Mouse (Mus musculus) adrenal gland, postnatal 0 days (tissue): ENCODE measurements around the gene Dact3. TPM values are rescaled to one million over a fixed set of nuclear protein-coding genes. Genes with fewer than 3 reads are reported as not detected.

Experiments used
- polyA plus RNA-seq: library from polyadenylated mRNA; unstranded; fragments of >200 nt; fragmentation: Nextera tagmentation; extraction: Ambion mirVana; gene quantifications from 2 replicates; pipeline ENCODE4 v1.2.1, GENCODE M21; 2015

Gene Dact3
- polyA plus RNA-seq: 4.1 and 8.1 TPM in 2 replicates

DNA sequence AGATGAGACGGTGACA, at the start of gene Dact3:
Dact3 (plus strand) TSS at position 8 of the 16 bp plus-strand sequence.

DNA sequence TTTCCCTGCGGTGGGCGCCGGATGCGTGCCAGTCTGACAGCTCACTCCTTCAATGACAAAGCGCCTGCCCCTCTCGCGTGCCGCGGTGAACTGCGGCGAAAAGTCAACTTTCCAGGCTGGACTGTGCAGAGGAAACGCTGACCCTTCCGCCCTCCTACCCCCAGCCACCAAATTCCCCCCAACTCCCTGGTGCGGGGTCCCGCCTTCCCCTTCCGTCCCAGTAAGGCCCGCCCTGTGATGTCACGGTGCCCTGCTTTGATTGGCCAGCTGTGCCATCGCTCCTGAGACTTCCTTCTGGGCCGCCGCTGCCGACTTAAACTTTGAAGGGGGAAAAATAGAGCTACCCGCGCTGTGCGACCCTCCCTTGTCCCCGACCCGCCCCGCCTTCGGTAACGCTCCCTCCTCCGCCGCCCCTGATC, 32.5 kb upstream of the Dact3 start, which contains the start of gene Prkd2:
Prkd2 (plus strand) TSS at position 258 of the 419 bp plus-strand sequence.

DNA sequence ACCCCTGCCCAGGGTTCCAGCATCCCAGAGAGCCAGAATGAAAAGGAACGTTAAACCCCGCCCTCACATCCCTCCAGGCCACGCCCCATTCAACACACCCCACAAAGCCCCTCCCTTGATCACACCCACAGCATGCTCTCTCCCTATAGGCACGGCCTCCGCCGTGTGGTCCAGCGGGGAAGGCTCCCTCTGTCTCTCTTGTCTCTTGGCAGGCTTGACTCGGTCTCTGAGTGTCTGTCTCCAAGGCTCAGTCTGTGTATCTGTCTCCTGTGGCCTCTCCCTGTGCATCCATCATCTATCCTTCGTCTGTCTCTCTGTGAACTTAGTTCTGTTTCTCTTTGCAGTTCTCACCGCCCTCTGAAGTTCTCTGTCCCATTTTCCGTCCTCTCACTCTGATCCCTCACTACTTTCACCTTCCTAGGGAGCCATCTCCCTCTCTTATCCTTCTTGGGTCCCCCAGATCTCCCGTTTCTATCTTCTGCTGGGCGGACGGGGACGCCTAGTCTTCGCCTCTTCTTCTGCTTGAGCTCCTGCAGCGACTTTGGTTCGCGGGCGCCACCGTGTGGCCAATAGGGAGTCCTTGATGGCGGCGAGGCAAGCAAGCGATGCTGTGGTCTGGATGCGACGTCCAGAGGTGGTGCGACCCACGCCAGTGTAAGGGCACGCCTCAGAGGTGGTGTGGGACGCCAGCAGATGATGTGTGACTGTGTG, 16.7 kb downstream of the Dact3 start, which contains the start of gene Gng8:
Gng8 (plus strand) TSS at position 146 of the 711 bp plus-strand sequence.

DNA sequence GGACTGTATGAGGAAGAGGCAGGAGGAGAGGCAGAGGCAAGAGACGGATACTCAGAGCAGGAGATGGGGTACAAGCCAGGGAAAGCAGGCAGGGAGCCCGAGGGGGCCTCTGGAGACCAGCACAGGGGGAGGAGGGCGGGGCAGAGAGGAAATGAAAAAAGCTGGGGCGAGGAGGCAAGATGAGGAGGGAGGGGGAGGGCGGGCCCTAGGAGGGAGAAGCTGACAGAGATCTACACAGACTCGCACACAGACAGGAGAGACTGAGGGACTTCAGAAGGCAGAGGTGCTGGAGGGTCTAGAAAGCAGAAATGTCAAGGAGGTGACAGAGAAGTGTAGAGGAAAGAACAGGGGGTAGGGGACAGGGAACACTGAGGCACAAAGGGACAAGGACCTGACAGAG, 31.2 kb downstream of the Dact3 start, which contains the start of gene Ptgir:
Ptgir (plus strand) TSS at position 210 of the 400 bp plus-strand sequence.

DNA sequence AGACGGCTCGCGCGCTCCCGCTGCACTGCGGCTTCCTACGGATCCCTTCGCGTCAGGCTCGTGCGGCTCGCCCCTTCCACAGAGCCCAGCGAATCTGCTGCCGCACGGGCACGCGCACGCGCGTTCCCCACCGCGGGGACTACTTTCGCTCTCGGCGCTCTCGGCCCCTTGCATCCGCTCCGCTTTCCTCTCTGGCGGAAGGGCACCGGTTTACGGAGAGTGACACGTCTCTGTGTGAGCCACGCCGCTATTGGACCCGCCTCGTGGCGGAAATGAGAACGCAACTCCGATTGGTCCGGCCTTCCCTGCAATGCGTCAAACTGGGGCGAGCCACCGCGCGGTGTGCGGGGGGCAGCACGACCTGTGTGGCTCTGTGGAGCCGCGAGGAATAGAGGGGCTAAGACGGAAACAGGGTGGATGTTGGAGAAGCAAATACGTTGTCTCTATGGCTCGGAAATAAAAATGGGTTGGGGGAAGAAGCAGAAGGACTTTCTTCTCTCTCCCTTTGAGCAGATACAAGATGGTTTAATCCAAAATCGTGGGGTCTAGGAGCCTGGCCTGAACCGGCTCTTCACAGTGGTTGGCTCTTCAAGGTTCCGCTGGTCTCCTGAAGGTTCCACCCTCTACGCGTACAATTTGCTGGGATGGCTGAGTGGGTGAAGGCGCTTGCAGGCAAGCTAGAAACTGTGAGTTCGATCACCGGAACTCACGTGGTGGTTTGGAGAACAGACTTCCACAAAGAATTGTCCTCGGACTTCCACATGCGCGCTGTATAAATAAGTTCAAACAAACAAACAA, 49.1 kb downstream of the Dact3 start, which contains the start of gene Calm3:
Calm3 (minus strand) TSS at position 78 of the 798 bp plus-strand sequence.

Other genes starting within 250 kb of the Dact3 start
- gene Ceacam15, start 199.6 kb upstream of the Dact3 start, polyA plus RNA-seq: not detected in 2 replicates
- gene Ceacam9, start 153.4 kb upstream of the Dact3 start, polyA plus RNA-seq: not detected in 2 replicates
- gene Ap2s1, start 136.9 kb upstream of the Dact3 start, polyA plus RNA-seq: 296 and 301 TPM in 2 replicates
- 32.6 and 34.6 TPM in 2 replicates for gene Slc1a5, start 94.0 kb upstream of the Dact3 start, polyA plus RNA-seq
- gene Strn4, start 59.4 kb upstream of the Dact3 start, polyA plus RNA-seq: 53.2 and 53.6 TPM in 2 replicates
- 20.1 and 20.4 TPM in 2 replicates for gene Fkrp, start 58.6 kb upstream of the Dact3 start, polyA plus RNA-seq
- 6.5 and 9.0 TPM in 2 replicates for gene Prkd2, start 32.4 kb upstream of the Dact3 start, polyA plus RNA-seq
- 2.6 and 3.4 TPM in 2 replicates for gene Gng8, start 16.5 kb downstream of the Dact3 start, polyA plus RNA-seq
- 1.3 TPM in 2 replicates for gene Ptgir, start 31.2 kb downstream of the Dact3 start, polyA plus RNA-seq
- 126 and 136 TPM in 2 replicates for gene Calm3, start 48.8 kb downstream of the Dact3 start, polyA plus RNA-seq
- gene Pnmal2, start 69.4 kb downstream of the Dact3 start, polyA plus RNA-seq: 17.8 and 18.2 TPM in 2 replicates
- gene Pnmal1, start 84.4 kb downstream of the Dact3 start, polyA plus RNA-seq: 7.1 and 9.2 TPM in 2 replicates
- 0.51 and 0.99 TPM in 2 replicates for gene Gm42372, start 107.8 kb downstream of the Dact3 start, polyA plus RNA-seq
- 9.0 and 13.9 TPM in 2 replicates for gene Ccdc8, start 117.4 kb downstream of the Dact3 start, polyA plus RNA-seq
- 44.2 and 54.7 TPM in 2 replicates for gene Ppp5c, start 152.6 kb downstream of the Dact3 start, polyA plus RNA-seq
- gene Hif3a, start 187.1 kb downstream of the Dact3 start, polyA plus RNA-seq: 3.5 and 6.6 TPM in 2 replicates
- gene Psg16, start 198.7 kb downstream of the Dact3 start, polyA plus RNA-seq: 0.80 and 1.0 TPM in 2 replicates